Mouse (Mus musculus) central nervous system, embryonic 11.5 days (tissue): ENCODE measurements around the gene Bod1l. TPM values are rescaled to one million over a fixed set of nuclear protein-coding genes. Genes with fewer than 3 reads are reported as not detected.

Experiments
- polyA plus RNA-seq: library from polyadenylated mRNA; depleted of rRNA; stranded (reverse); fragments of >200 nt; gene quantifications from 2 replicates; pipeline ENCODE4 v1.2.3, GENCODE M21; 2012; rRNA removed

Bod1l gene
- polyA plus RNA-seq = 14.8 and 17.2 TPM in 2 replicates

DNA sequence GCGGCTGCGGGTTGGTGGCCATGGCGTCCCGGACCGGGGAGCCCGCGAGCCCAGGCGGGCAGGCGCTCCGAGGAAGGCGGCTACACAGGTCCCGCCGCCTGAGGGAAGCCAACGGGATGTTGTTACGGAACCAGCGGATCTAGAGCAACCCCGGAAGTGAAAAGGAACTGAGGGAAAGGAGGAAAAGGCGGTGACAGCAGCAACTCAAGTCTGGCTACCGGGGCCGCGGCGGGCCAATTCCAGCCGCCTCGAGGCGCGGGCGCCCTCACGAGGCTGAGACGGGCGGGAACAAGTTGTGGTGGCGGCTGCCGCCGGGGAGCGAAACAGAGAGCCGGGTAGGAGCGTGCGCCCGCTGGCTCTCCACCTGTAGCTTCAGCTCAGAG, at the start of gene Bod1l:
Bod1l (minus strand) TSS at position 169 of the 383 bp plus-strand sequence.

DNA sequence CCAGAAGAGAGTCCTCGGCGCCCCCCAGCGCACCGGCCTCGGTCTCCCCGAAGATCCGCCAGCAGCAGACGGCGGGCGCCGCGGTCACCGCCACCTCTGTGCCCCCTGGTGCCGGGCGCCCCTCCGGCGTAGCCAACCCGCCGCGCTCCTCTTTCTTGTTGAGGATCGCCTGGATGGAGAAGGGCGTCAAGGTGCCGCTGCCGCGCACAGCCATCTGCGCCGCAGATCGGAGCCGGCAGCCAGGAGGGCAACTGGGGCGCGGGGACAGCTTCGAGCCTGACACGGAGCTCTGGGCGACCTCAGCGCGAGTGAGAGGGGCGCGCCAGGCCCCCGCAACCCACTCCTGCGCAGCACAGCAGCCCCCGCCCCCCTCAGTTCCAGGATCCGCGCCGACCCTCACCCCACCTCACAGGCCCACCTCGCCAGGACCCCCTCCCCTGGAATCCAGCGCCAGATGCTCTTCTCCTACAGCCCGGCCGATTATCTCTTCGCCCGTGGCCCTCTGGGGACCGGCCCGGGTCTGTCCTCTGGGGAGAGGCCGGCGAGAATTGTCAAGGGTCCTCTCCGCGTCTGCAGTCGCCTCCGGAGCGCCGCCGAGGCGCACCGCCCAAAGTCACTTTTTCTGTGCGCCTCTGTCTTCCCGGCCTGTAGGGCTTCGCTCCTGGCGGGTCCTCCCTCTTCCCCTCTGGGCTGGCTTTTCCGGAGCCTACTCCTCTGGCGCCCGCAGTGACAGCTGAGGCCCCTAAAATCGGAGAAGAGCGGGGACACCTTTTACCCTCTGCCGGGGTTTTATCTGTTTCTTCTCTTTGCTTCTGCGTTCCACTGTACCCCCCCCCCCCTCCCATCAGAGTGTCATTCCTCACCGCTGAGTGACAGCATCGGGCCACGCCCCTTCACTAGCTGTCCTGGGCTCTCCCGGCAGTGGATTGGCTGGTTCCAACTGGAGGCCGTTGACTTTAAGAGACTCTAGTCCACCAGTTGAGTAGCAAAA, 80.1 kb downstream of the Bod1l start, which contains the start of gene Nkx3-2:
Nkx3-2 (minus strand) TSS at position 771 of the 991 bp plus-strand sequence.

Other genes with a start within 250 kb of the Bod1l start
- gene Rab28, start 136.2 kb downstream of the Bod1l start, polyA plus RNA-seq = 45.0 and 59.3 TPM in 2 replicates
- gene Nkx3-2, start 79.8 kb downstream of the Bod1l start, polyA plus RNA-seq = 1.2 and 4.3 TPM in 2 replicates
- 0.01 TPM in 1 of 2 replicates, not detected in the other for gene Gm16223, start 223.6 kb upstream of the Bod1l start, polyA plus RNA-seq